Mouse (Mus musculus) heart, embryonic 15.5 days (tissue): ENCODE measurements around the gene Yrdc. TPM values are rescaled to one million over a fixed set of nuclear protein-coding genes. Genes with fewer than 3 reads are reported as not detected.

ENCODE experiments used
- ATAC-seq: fragments of 200-750 bp; cut with Nextera tagmentation; replicated peaks from 2 replicates; pipeline ENCODE4 v1.8.0; 2017; ENCODE audit warnings: low read depth, moderate TSS enrichment; ENCODE audit not compliant: insufficient number of reproducible peaks, insufficient read depth, low FRiP score
- H3K27ac ChIP-seq: fragments of 300-500 bp; sonication (generic); 2 replicates; pipeline ENCODE4 v1.5.1; 2015; ENCODE audit warnings: mild to moderate bottlenecking, inconsistent platforms
- H3K27me3 ChIP-seq: fragments of 300-500 bp; sonication (generic); 2 replicates; pipeline ENCODE4 v1.6.1; 2015; ENCODE audit warnings: inconsistent platforms
- H3K36me3 ChIP-seq: fragments of 300-500 bp; sonication (generic); 2 replicates; pipeline ENCODE4 v1.6.1; 2015; ENCODE audit warnings: mild to moderate bottlenecking, inconsistent platforms
- H3K4me1 ChIP-seq: fragments of 300-500 bp; sonication (generic); replicated peaks from 2 replicates; pipeline ENCODE4 v1.6.1; 2015; ENCODE audit warnings: inconsistent platforms
- H3K4me2 ChIP-seq: fragments of 300-500 bp; sonication (generic); 2 replicates; pipeline ENCODE4 v1.6.1; 2015; ENCODE audit warnings: inconsistent platforms, mild to moderate bottlenecking, moderate library complexity
- H3K4me3 ChIP-seq: fragments of 300-500 bp; sonication (generic); 2 replicates; pipeline ENCODE4 v1.5.1; 2015; ENCODE audit warnings: mild to moderate bottlenecking, inconsistent platforms
- H3K9ac ChIP-seq: fragments of 300-500 bp; sonication (generic); 2 replicates; pipeline ENCODE4 v1.6.1; 2015; ENCODE audit warnings: mild to moderate bottlenecking, inconsistent platforms
- H3K9me3 ChIP-seq: fragments of 300-500 bp; sonication (generic); replicated peaks from 2 replicates; pipeline ENCODE4 v1.6.1; 2016; ENCODE audit warnings: inconsistent platforms
- WGBS: fragments of 180-500 bp; shearing (Covaris S2); methylation state at CpG from one replicate; pipeline ENCODE4 v1.1.7; 2015; ENCODE audit warnings: mixed read lengths; 5-methylcytosine and 5-hydroxymethylcytosine counted together
- polyA plus RNA-seq: library from polyadenylated mRNA; unstranded; fragments of >200 nt; fragmentation: Nextera tagmentation; extraction: Ambion mirVana; gene quantifications from 2 replicates; pipeline ENCODE4 v1.2.1, GENCODE M21; 2015

The Yrdc gene
- polyA plus RNA-seq, 1 experiment from 2014 or later = 20.4 TPM

DNA sequence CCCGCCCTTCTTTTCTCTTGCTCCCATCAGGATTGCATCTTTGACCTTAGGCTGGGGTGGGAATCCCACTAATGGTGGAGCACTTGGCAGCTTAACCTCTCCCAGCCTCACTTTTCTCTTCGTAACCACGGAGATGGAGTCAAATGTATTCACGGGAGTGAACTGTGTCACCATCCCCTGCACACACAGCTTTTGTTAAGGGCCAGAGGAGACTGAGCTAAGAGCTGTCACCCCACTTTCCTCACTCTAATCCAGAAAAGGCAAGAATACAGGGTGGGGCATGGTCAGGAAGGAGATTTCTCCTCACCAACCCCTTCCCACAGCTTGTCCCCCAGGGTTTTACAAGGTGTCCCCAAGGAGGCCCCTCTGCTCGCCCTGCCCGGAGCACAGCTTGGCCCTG, 43.3 kb downstream of the Yrdc start:
- no peak for ATAC-seq
- WGBS = 40% methylated on average over 6 of the region's 6 CpGs

DNA sequence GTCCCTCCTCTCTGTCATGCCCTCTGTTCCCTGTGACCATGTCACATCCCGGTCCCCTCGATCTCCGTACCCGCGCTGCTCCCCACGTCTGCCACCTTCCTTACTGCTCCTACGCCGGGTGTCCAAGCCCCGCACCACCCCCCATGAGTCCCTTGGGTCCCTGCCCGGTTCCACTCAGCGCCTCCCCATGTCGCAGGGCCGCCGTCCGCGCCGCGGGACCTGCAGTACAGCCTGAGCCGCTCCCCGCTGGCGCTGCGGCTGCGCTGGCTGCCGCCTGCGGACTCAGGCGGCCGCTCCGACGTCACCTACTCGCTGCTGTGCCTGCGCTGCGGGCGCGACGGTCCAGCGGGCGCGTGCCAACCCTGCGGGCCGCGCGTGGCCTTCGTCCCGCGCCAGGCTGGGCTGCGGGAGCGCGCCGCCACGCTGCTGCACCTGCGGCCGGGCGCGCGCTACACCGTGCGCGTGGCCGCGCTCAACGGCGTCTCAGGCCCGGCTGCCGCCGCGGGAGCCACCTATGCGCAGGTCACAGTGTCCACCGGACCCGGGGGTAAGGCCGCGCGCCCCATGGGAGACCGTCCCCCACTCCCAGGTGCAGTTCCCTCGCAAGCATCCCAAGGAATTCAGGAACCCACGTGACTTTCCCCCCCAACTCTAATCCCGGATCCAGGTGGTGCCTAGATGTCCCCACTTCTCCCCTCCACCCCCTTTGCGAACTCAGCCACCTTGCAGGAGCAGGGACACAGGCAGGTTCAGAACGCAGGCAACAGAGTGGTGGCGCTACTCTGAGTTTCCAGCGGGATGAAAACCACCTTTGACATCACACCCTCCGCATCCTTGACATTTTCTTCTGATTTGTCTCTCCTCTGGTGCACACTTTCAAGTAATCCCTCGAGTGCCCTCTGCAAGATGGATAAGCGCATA, 44.3 kb downstream of the Yrdc start:
- WGBS = 2% methylated on average over 83 of the region's 83 CpGs
- Histone ChIP-seq H3K27ac (no peak overlapping the region), H3K4me1 (peaks cover 8% of the 10 kb centered on the region), H3K27me3 (peaks cover 82% of the 10 kb centered on the region), H3K9ac (no peak overlapping the region), H3K4me2 (peak overlapping the region; percentile 76), H3K9me3 (no peaks in the 10 kb centered on the region), H3K36me3 (no peaks in the 10 kb centered on the region), H3K4me3 (peak overlapping the region; percentile 49)
- ATAC-seq = peak; percentile 39; the same call in 1 of the 2 replicates

More for the DNA sequence above, 43.3 kb downstream of the Yrdc start:
- H3K36me3 ChIP-seq = no peaks in the 10 kb centered on the region
- no peaks in the 10 kb centered on the region for H3K9me3 ChIP-seq
- H3K9ac ChIP-seq = no peak overlapping the region
- H3K4me1 ChIP-seq = peaks cover 8% of the 10 kb centered on the region
- no peak overlapping the region for H3K4me3 ChIP-seq
- no peak overlapping the region for H3K4me2 ChIP-seq
- peaks cover 79% of the 10 kb centered on the region for H3K27me3 ChIP-seq
- H3K27ac ChIP-seq = no peak overlapping the region

DNA sequence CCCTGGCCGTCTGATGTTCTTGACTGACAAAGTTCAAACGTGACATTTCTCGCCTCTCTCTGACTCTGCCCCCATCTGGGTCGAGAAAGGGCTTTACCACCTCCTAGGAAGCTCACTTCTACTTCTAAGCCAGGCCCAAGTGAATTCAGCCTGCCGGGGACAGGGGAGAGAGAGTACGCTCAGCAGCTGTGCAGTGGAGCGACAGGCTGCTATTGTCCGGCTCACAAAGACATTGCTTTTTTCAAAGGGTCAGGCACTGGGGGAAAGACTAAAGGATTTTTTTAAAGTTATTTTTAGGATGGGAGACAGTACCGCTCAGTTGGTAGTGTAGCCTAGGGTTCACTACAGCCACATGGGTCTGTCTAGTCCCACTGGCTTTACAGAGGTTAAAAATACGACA, 47.9 kb downstream of the Yrdc start:
- peaks cover 73% of the 10 kb centered on the region for H3K27me3 ChIP-seq
- 57% methylated on average over 10 of the region's 10 CpGs for WGBS
- no peak overlapping the region for H3K4me3 ChIP-seq

DNA sequence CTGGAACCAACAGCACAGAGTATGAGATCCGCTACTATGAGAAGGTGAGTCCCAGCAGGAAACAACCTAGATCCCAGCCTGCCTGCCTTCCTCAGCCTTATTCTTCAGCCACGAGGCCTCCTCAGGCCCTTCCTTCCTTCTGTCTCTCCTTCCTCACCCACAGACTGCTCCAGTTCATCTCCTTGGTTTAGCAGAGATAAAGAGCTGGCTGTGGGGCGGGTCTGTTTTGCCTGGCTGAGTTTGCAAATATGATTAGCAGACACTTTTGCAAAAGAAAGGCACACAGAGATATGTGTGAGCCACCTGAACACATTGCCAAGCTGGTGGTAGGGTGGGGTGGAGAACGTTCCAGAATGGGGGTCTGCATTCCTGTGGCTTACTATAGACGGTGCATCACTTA, 49.4 kb downstream of the Yrdc start:
- 49% methylated on average over 5 of the region's 5 CpGs for WGBS

More for the DNA sequence above, 47.9 kb downstream of the Yrdc start:
- ATAC-seq = no peak
- no peaks in the 10 kb centered on the region for H3K9me3 ChIP-seq
- no peak overlapping the region for H3K9ac ChIP-seq
- no peak overlapping the region for H3K4me2 ChIP-seq
- H3K36me3 ChIP-seq = no peaks in the 10 kb centered on the region
- H3K4me1 ChIP-seq = peaks cover 8% of the 10 kb centered on the region
- H3K27ac ChIP-seq = no peak overlapping the region

More for the DNA sequence above, 49.4 kb downstream of the Yrdc start:
- peaks cover 63% of the 10 kb centered on the region for H3K27me3 ChIP-seq
- H3K27ac ChIP-seq = no peak overlapping the region
- no peaks in the 10 kb centered on the region for H3K36me3 ChIP-seq
- no peak overlapping the region for H3K9ac ChIP-seq
- H3K9me3 ChIP-seq = no peaks in the 10 kb centered on the region
- H3K4me3 ChIP-seq = no peak overlapping the region
- no peak for ATAC-seq
- H3K4me2 ChIP-seq = no peak overlapping the region
- H3K4me1 ChIP-seq = peaks cover 2% of the 10 kb centered on the region

Other genes starting within 250 kb of the Yrdc start
- gene 3100002H09Rik, start 239.9 kb upstream of the Yrdc start, polyA plus RNA-seq = 0.14 TPM in 1 of 2 replicates, not detected in the other
- 0.14 and 0.15 TPM in 2 replicates for gene Pou3f1, start 193.9 kb upstream of the Yrdc start, polyA plus RNA-seq
- 42.6 and 47.5 TPM in 2 replicates for gene Utp11, start 157.1 kb upstream of the Yrdc start, polyA plus RNA-seq
- gene Fhl3, start 150.0 kb upstream of the Yrdc start, polyA plus RNA-seq = 6.2 and 7.5 TPM in 2 replicates
- gene Sf3a3, start 135.9 kb upstream of the Yrdc start, polyA plus RNA-seq = 73.6 and 86.5 TPM in 2 replicates
- 13.7 and 15.5 TPM in 2 replicates for gene Inpp5b, start 108.8 kb upstream of the Yrdc start, polyA plus RNA-seq
- gene Mtf1, start 48.6 kb upstream of the Yrdc start, polyA plus RNA-seq = 10.1 and 10.6 TPM in 2 replicates
- 40.3 and 43.9 TPM in 2 replicates for gene 1110065P20Rik, start 517 bp downstream of the Yrdc start, polyA plus RNA-seq
- gene Maneal, start 11.5 kb downstream of the Yrdc start, polyA plus RNA-seq = 0.16 TPM in 1 of 2 replicates, not detected in the other
- 0.10 TPM in 1 of 2 replicates, not detected in the other for gene Epha10, start 30.2 kb downstream of the Yrdc start, polyA plus RNA-seq
- 8.2 and 9.7 TPM in 2 replicates for gene 9930104L06Rik, start 86.4 kb downstream of the Yrdc start, polyA plus RNA-seq
- gene Cdca8, start 88.6 kb downstream of the Yrdc start, polyA plus RNA-seq = 106 and 111 TPM in 2 replicates
- 6.6 and 9.9 TPM in 2 replicates for gene Rspo1, start 135.8 kb downstream of the Yrdc start, polyA plus RNA-seq
- 52.1 and 55.6 TPM in 2 replicates for gene Gnl2, start 165.9 kb downstream of the Yrdc start, polyA plus RNA-seq
- 0.16 and 0.39 TPM in 2 replicates for gene Dnali1, start 215.0 kb downstream of the Yrdc start, polyA plus RNA-seq
- 16.1 and 20.1 TPM in 2 replicates for gene Snip1, start 216.0 kb downstream of the Yrdc start, polyA plus RNA-seq
- 36.7 and 38.0 TPM in 2 replicates for gene Meaf6, start 234.5 kb downstream of the Yrdc start, polyA plus RNA-seq